Mouse (Mus musculus) gastrocnemius, postnatal 4 days (tissue): Measurements from ENCODE around the gene Spast. TPM values are rescaled to one million over a fixed set of nuclear protein-coding genes. Genes with fewer than 3 reads are reported as not detected.

Source experiments
- DNase-seq, 2 experiments: peaks; one replicate each; pipeline ENCODE4 v3.0.0; 2021 to 2022; ENCODE audit warnings: low spot score in 2 of 2, mixed read lengths in 2 of 2
- total RNA-seq, 2 experiments: library from RNA; stranded (reverse); gene quantifications; 2 replicates each; pipeline ENCODE4 v1.2.3; 2021

Gene Spast
- total RNA-seq, 2 experiments from 2014 or later: 53.2 to 54.4 TPM

- no peak for DNase-seq
These were observed 81.9 kb downstream of the Spast start for GRCm38 (mm10) chr17:74420656-74421055.

- DNase-seq: no peak
These were observed 85.7 kb downstream of the Spast start for GRCm38 (mm10) chr17:74424401-74425005.

GRCm38 (mm10) chr17:74430074-74430473, 91.3 kb downstream of the Spast start:
- DNase-seq: no peak

- DNase-seq: no peak
These were observed 92.7 kb downstream of the Spast start for GRCm38 (mm10) chr17:74431481-74431880.

- no peak for DNase-seq
These were observed 93.8 kb downstream of the Spast start for GRCm38 (mm10) chr17:74432631-74433030.

GRCm38 (mm10) chr17:74437762-74438161, 99.0 kb downstream of the Spast start:
- no peak for DNase-seq

- DNase-seq: no peak
These were observed 101.7 kb downstream of the Spast start for GRCm38 (mm10) chr17:74440486-74440885.

Other genes starting within 250 kb of the Spast start
- gene Memo1, start 43.5 kb upstream of the Spast start, total RNA-seq: 10 to 100 TPM; 79.1 to 88.6 TPM
- 10 to 100 TPM; 75.4 to 84.5 TPM for gene Dpy30, start 15.0 kb upstream of the Spast start, total RNA-seq
- gene Slc30a6, start 56.6 kb downstream of the Spast start, total RNA-seq: 10 to 100 TPM; 10.7 to 13.7 TPM
- gene Nlrc4, start 120.2 kb downstream of the Spast start, total RNA-seq: under 1 TPM; 0.39 to 0.54 TPM
- 10 to 100 TPM; 43.4 to 46.1 TPM for gene Yipf4, start 150.5 kb downstream of the Spast start, total RNA-seq
- gene Birc6, start 189.3 kb downstream of the Spast start, total RNA-seq: 10 to 100 TPM; 97.9 to 98.0 TPM